Mouse (Mus musculus) olfactory bulb, adult 2 months (tissue): ENCODE data around the gene Stap2. TPM values are rescaled to one million over a fixed set of nuclear protein-coding genes. Genes with fewer than 3 reads are reported as not detected.
A peak's percentile ranks its signal among the peaks of the same experiment; 100 is the strongest.

ENCODE experiments used
- H3K27ac ChIP-seq: fragments of 200-500 bp; 2 replicates; pipeline ENCODE4 v1.5.1; 2012; ENCODE audit warnings: low read depth, low read length; ENCODE audit not compliant: insufficient read depth
- H3K4me1 ChIP-seq: fragments of 200-500 bp; 2 replicates; pipeline ENCODE4 v1.6.1; 2012; ENCODE audit warnings: low read length; ENCODE audit not compliant: control insufficient read depth, insufficient read depth
- H3K4me3 ChIP-seq: fragments of 200-500 bp; 2 replicates; pipeline ENCODE4 v1.5.1; 2012; ENCODE audit warnings: mild to moderate bottlenecking, low read depth, low read length, moderate library complexity; ENCODE audit not compliant: insufficient read depth
- CTCF ChIP-seq: fragments of 200-500 bp; IDR thresholded peaks from 2 replicates; pipeline ENCODE4 v1.5.1; 2012; ENCODE audit warnings: low read depth, mild to moderate bottlenecking, low read length, moderate library complexity; ENCODE audit not compliant: insufficient read depth
- POLR2A ChIP-seq: fragments of 200-500 bp; IDR thresholded peaks from 2 replicates; pipeline ENCODE4 v1.6.1; 2012; ENCODE audit warnings: mild to moderate bottlenecking, low read depth, low read length, moderate library complexity; ENCODE audit not compliant: insufficient read depth
- WGBS: fragments of 180-500 bp; shearing (Covaris S2); methylation state at CpG from one replicate; pipeline ENCODE4 v1.1.7; 2018; 5-methylcytosine and 5-hydroxymethylcytosine counted together
- polyA plus RNA-seq: library from polyadenylated mRNA; stranded (reverse); fragments of >200 nt; gene quantifications from 2 replicates; pipeline ENCODE4 v1.2.4, GENCODE M21; 2012; ENCODE audit warnings: low replicate concordance; ENCODE audit not compliant: missing spikeins, insufficient read depth, insufficient read length

The Stap2 gene
- polyA plus RNA-seq, 1 experiment = not detected

GRCm38 (mm10) chr17:56021161-56021910 is 16.0 kb upstream of the Stap2 start:
- Histone ChIP-seq H3K4me3 (no peak overlapping the region), H3K27ac (peak overlapping the region; percentile 20), H3K4me1 (peaks cover 35% of the 10 kb centered on the region)
- TF ChIP-seq POLR2A (no peak), CTCF (no peak)
- WGBS = 64% methylated on average over 4 of the region's 4 CpGs

GRCm38 (mm10) chr17:56020400-56021084 is 15.2 kb upstream of the Stap2 start:
- Histone ChIP-seq H3K27ac (peak overlapping the region; percentile 20; the same call in 1 of the 2 replicates), H3K4me1 (peaks cover 35% of the 10 kb centered on the region), H3K4me3 (no peak overlapping the region)
- 92% methylated on average over 6 of the region's 6 CpGs for WGBS
- TF ChIP-seq CTCF (no peak), POLR2A (no peak)

GRCm38 (mm10) chr17:56018347-56019131 is 13.2 kb upstream of the Stap2 start:
- H3K4me1 ChIP-seq = peaks cover 29% of the 10 kb centered on the region
- H3K4me3 ChIP-seq = no peak overlapping the region
- WGBS = 77% methylated on average over 20 of the region's 20 CpGs
- TF ChIP-seq CTCF (no peak), POLR2A (no peak)
- no peak overlapping the region for H3K27ac ChIP-seq

GRCm38 (mm10) chr17:56017848-56018247 is 12.5 kb upstream of the Stap2 start:
- H3K4me1 ChIP-seq = peaks cover 28% of the 10 kb centered on the region
- H3K27ac ChIP-seq = no peak overlapping the region
- TF ChIP-seq POLR2A (no peak), CTCF (no peak)

GRCm38 (mm10) chr17:56016793-56017785 is 11.7 kb upstream of the Stap2 start:
- TF ChIP-seq CTCF = no peak
- no peak for TF ChIP-seq POLR2A
- Histone ChIP-seq H3K27ac (no peak overlapping the region), H3K4me3 (no peak overlapping the region), H3K4me1 (peaks cover 20% of the 10 kb centered on the region)
- 79% methylated on average over 15 of the region's 15 CpGs for WGBS

More at GRCm38 (mm10) chr17:56017848-56018247, 12.5 kb upstream of the Stap2 start:
- H3K4me3 ChIP-seq = no peak overlapping the region
- WGBS = 91% methylated on average over 7 of the region's 7 CpGs

- H3K27ac ChIP-seq = no peak overlapping the region
- WGBS = 93% methylated on average over 8 of the region's 8 CpGs
- H3K4me1 ChIP-seq = peaks cover 14% of the 10 kb centered on the region
- TF ChIP-seq CTCF (no peak), POLR2A (no peak)
- no peak overlapping the region for H3K4me3 ChIP-seq
Observed at GRCm38 (mm10) chr17:56016382-56016781, 11.0 kb upstream of the Stap2 start.

GRCm38 (mm10) chr17:56015293-56015692 is 9.9 kb upstream of the Stap2 start:
- WGBS = 94% methylated on average over 9 of the region's 9 CpGs
- H3K4me3 ChIP-seq = no peak overlapping the region
- peaks cover 10% of the 10 kb centered on the region; the same call in 1 of the 2 replicates for H3K4me1 ChIP-seq
- no peak overlapping the region for H3K27ac ChIP-seq
- TF ChIP-seq POLR2A (no peak), CTCF (no peak)

- no peak overlapping the region for H3K27ac ChIP-seq
- 90% methylated on average over 7 of the region's 7 CpGs for WGBS
- peaks cover 14% of the 10 kb centered on the region for H3K4me1 ChIP-seq
- H3K4me3 ChIP-seq = no peak overlapping the region
- no peak for TF ChIP-seq POLR2A
- no peak for TF ChIP-seq CTCF
Observed at GRCm38 (mm10) chr17:56011441-56011840, 6.1 kb upstream of the Stap2 start.
